In genomic region chr7:128687821-128688564, GRCm38 (mm10) we compare ENCODE assay signal across 7 mouse cellular contexts. TPM values are rescaled to one million over a fixed set of nuclear protein-coding genes. Genes with fewer than 3 reads are reported as not detected.
DNase-seq lines count a peak whose midpoint lies in the region; ATAC-seq and TF ChIP-seq lines count a peak whose summit lies in the region.

No protein-coding gene starts in this region.

- no peaks in the 10 kb centered on the region for H3K4me1 ChIP-seq in embryonic facial prominence, embryonic 10.5 days
- H3K4me1 ChIP-seq in intestine, postnatal 0 days (replicated peaks; ENCODE audit: control insufficient read depth, insufficient read depth, low read length): no peaks in the 10 kb centered on the region
- no peaks in the 10 kb centered on the region for H3K4me1 ChIP-seq in limb, embryonic 10.5 days
- H3K4me1 ChIP-seq in midbrain, embryonic 11.5 days (ENCODE audit: control insufficient read depth, insufficient read depth, low read length): peaks cover 8% of the 10 kb centered on the region

- H3K27ac ChIP-seq in embryonic facial prominence, embryonic 10.5 days (replicated peaks): peak overlapping the region; percentile 49
- no peak overlapping the region for H3K27ac ChIP-seq in intestine, postnatal 0 days (ENCODE audit: low read depth, low read length)
- no peak overlapping the region for H3K27ac ChIP-seq in limb, embryonic 10.5 days
- H3K27ac ChIP-seq in midbrain, embryonic 11.5 days (ENCODE audit: low read depth, low read length): peak overlapping the region; percentile 74

- TF ChIP-seq CTCF in intestine, postnatal 0 days (IDR thresholded peaks at IDR 0.05; ENCODE audit: low read depth): 0 out of 2 replicates have a peak, but pooled peaks have one; percentile 11

- peak; percentile 76 to 79 for DNase-seq in adrenal gland, postnatal 36 days
- peak; percentile 82 for DNase-seq in embryonic facial prominence, embryonic 10.5 days (ENCODE audit: low spot score)
- DNase-seq in limb, embryonic 10.5 days (ENCODE audit: low spot score): peak; percentile 77
- peak; percentile 97 for DNase-seq in midbrain, embryonic 11.5 days (ENCODE audit: low spot score, missing footprints)
- peak; percentile 10 for DNase-seq in skeletal muscle tissue, adult 2 months (ENCODE audit: low read depth, low spot score)

- peaks cover 70% of the 10 kb centered on the region for H3K36me3 ChIP-seq in embryonic facial prominence, embryonic 10.5 days (replicated peaks)
- H3K36me3 ChIP-seq in intestine, postnatal 0 days (ENCODE audit: control insufficient read depth, insufficient read depth): peaks cover 18% of the 10 kb centered on the region
- H3K36me3 ChIP-seq in limb, embryonic 10.5 days: peaks cover 67% of the 10 kb centered on the region
- peaks cover 5% of the 10 kb centered on the region; the same call in 1 of the 2 replicates for H3K36me3 ChIP-seq in midbrain, embryonic 11.5 days (ENCODE audit: control insufficient read depth, insufficient read depth, low read length)

- no peaks in the 10 kb centered on the region for H3K27me3 ChIP-seq in embryonic facial prominence, embryonic 10.5 days (replicated peaks; ENCODE audit: low read depth, poor library complexity, severe bottlenecking)
- H3K27me3 ChIP-seq in intestine, postnatal 0 days (replicated peaks; ENCODE audit: control insufficient read depth, insufficient read depth, low read length): no peaks in the 10 kb centered on the region
- H3K27me3 ChIP-seq in limb, embryonic 10.5 days (ENCODE audit: low read depth, poor library complexity, severe bottlenecking): no peaks in the 10 kb centered on the region
- H3K27me3 ChIP-seq in midbrain, embryonic 11.5 days (ENCODE audit: control insufficient read depth, insufficient read depth, low read length): no peaks in the 10 kb centered on the region

- peaks cover 31% of the 10 kb centered on the region for H3K9me3 ChIP-seq in embryonic facial prominence, embryonic 10.5 days
- H3K9me3 ChIP-seq in intestine, postnatal 0 days (ENCODE audit: control insufficient read depth): no peaks in the 10 kb centered on the region
- H3K9me3 ChIP-seq in limb, embryonic 10.5 days (replicated peaks): peaks cover 10% of the 10 kb centered on the region; the same call in 1 of the 2 replicates
- H3K9me3 ChIP-seq in midbrain, embryonic 11.5 days (ENCODE audit: control insufficient read depth, low read length): peaks cover 5% of the 10 kb centered on the region

- peak overlapping the region; percentile 58 for H3K4me2 ChIP-seq in intestine, postnatal 0 days (replicated peaks; ENCODE audit: low read depth)
- peak overlapping the region; percentile 41 for H3K4me2 ChIP-seq in midbrain, embryonic 11.5 days

- no peak overlapping the region for H3K9ac ChIP-seq in intestine, postnatal 0 days (ENCODE audit: low read depth, low read length)
- peak overlapping the region; percentile 53 for H3K9ac ChIP-seq in midbrain, embryonic 11.5 days (ENCODE audit: low read length)

- 53% methylated on average over 56 of the region's 56 CpGs for WGBS in embryonic facial prominence, embryonic 10.5 days
- WGBS in intestine, postnatal 0 days: 51% methylated on average over 56 of the region's 56 CpGs
- WGBS in limb, embryonic 10.5 days: 61% methylated on average over 56 of the region's 56 CpGs
- 48% methylated on average over 56 of the region's 56 CpGs for WGBS in midbrain, embryonic 11.5 days

- peak; percentile 64 for ATAC-seq in granulocyte monocyte progenitor cell, adult 5-6 weeks (replicated peaks; ENCODE audit: poor library complexity, severe bottlenecking)
- peak; percentile 44 for ATAC-seq in intestine, postnatal 0 days
- peak; percentile 86 for ATAC-seq in midbrain, embryonic 11.5 days (ENCODE audit: low FRiP score)

- H3K4me3 ChIP-seq in embryonic facial prominence, embryonic 10.5 days: peak overlapping the region; percentile 59
- peak overlapping the region; percentile 35 for H3K4me3 ChIP-seq in intestine, postnatal 0 days (ENCODE audit: low read depth, low read length)
- H3K4me3 ChIP-seq in limb, embryonic 10.5 days: peak overlapping the region; percentile 60
- H3K4me3 ChIP-seq in midbrain, embryonic 11.5 days (ENCODE audit: low read depth, low read length): peak overlapping the region; percentile 44

RNA-seq across cellular contexts. Expression of gene Mcmbp, which starts 52.3 kb away (rescaled TPM):
- total RNA-seq in adrenal gland, postnatal 36 days (2021): 10 to 100 TPM; 33.9 to 37.2 TPM
- 84.3 and 88.7 TPM in 2 replicates for polyA plus RNA-seq in embryonic facial prominence, embryonic 10.5 days (2016; fragmentation: Nextera tagmentation; extraction: Ambion mirVana)
- 87.6 and 96.3 TPM in 2 replicates for total RNA-seq in granulocyte monocyte progenitor cell, adult 5-6 weeks (2014; fragmentation: Nextera tagmentation)
- total RNA-seq in granulocyte monocyte progenitor cell, adult 5-6 weeks (2017): 64.0 and 73.3 TPM in 2 replicates
- 25.0 and 26.5 TPM in 2 replicates for polyA plus RNA-seq in intestine, postnatal 0 days (2015; fragmentation: Nextera tagmentation; extraction: Ambion mirVana)
- polyA plus RNA-seq in limb, embryonic 10.5 days (2016; fragmentation: Nextera tagmentation; extraction: Ambion mirVana): 76.7 and 78.1 TPM in 2 replicates
- polyA plus RNA-seq in midbrain, embryonic 11.5 days (2014; fragmentation: Nextera tagmentation; extraction: Ambion mirVana): 79.1 and 83.9 TPM in 2 replicates

RNA-seq across cellular contexts. Expression of gene Sec23ip, which starts 56.8 kb away (rescaled TPM):
- total RNA-seq in adrenal gland, postnatal 36 days (2021): 10 to 100 TPM; 42.4 to 44.0 TPM
- 39.1 and 41.7 TPM in 2 replicates for polyA plus RNA-seq in embryonic facial prominence, embryonic 10.5 days (2016; fragmentation: Nextera tagmentation; extraction: Ambion mirVana)
- total RNA-seq in granulocyte monocyte progenitor cell, adult 5-6 weeks (2014; fragmentation: Nextera tagmentation): 29.6 and 32.0 TPM in 2 replicates
- total RNA-seq in granulocyte monocyte progenitor cell, adult 5-6 weeks (2017): 42.6 and 46.0 TPM in 2 replicates
- 15.3 and 17.2 TPM in 2 replicates for polyA plus RNA-seq in intestine, postnatal 0 days (2015; fragmentation: Nextera tagmentation; extraction: Ambion mirVana)
- polyA plus RNA-seq in limb, embryonic 10.5 days (2016; fragmentation: Nextera tagmentation; extraction: Ambion mirVana): 37.1 and 39.1 TPM in 2 replicates
- polyA plus RNA-seq in midbrain, embryonic 11.5 days (2014; fragmentation: Nextera tagmentation; extraction: Ambion mirVana): 44.4 and 46.6 TPM in 2 replicates

Comparison
In these comparisons a context has a peak if more than half of its experiments do, and no peak if none do; other contexts are left out.
1. DNase-seq: peak in every context shown above with its lines; median percentile 97 in midbrain, embryonic 11.5 days; 82 in embryonic facial prominence, embryonic 10.5 days; 78 in adrenal gland, postnatal 36 days; 77 in limb, embryonic 10.5 days; 10 in skeletal muscle tissue, adult 2 months.
2. H3K27ac ChIP-seq: peak in embryonic facial prominence, embryonic 10.5 days (single experiment) and midbrain, embryonic 11.5 days (single experiment); none in intestine, postnatal 0 days (single experiment) and limb, embryonic 10.5 days (single experiment).
3. Peak in every context shown above with its lines, with median percentiles within 50 percentile points of each other: H3K4me3 ChIP-seq and ATAC-seq.